Mouse (Mus musculus) heart, postnatal 0 days (tissue): ENCODE measurements around the gene Txn2. TPM values are rescaled to one million over a fixed set of nuclear protein-coding genes. Genes with fewer than 3 reads are reported as not detected.
A peak's percentile ranks its signal among the peaks of the same experiment; 100 is the strongest.

Source experiments
- ATAC-seq: fragments of 200-750 bp; cut with Nextera tagmentation; 2 replicates; pipeline ENCODE4 v1.8.0; 2017; ENCODE audit warnings: low read depth, moderate number of reproducible peaks, moderate library complexity; ENCODE audit not compliant: insufficient read depth
- DNase-seq: peaks from one replicate; pipeline ENCODE4 v3.0.0-alpha.2; 2016; ENCODE audit warnings: low spot score
- H3K27ac ChIP-seq: fragments of 300-500 bp; sonication (generic); 2 replicates; pipeline ENCODE4 v1.5.1; 2014; ENCODE audit warnings: low read depth, mild to moderate bottlenecking
- H3K27me3 ChIP-seq: fragments of 300-500 bp; sonication (generic); 2 replicates; pipeline ENCODE4 v1.6.1; 2014; ENCODE audit warnings: low read length, mixed read lengths; ENCODE audit not compliant: control insufficient read depth, insufficient read depth
- H3K36me3 ChIP-seq: fragments of 300-500 bp; sonication (generic); replicated peaks from 2 replicates; pipeline ENCODE4 v1.6.1; 2014; ENCODE audit warnings: low read length, mixed read lengths; ENCODE audit not compliant: control insufficient read depth, insufficient read depth
- H3K4me1 ChIP-seq: fragments of 300-500 bp; sonication (generic); 2 replicates; pipeline ENCODE4 v1.6.1; 2014; ENCODE audit warnings: antibody characterized with exemption; ENCODE audit not compliant: control insufficient read depth, insufficient read depth
- H3K4me2 ChIP-seq: fragments of 300-500 bp; sonication (generic); 2 replicates; pipeline ENCODE4 v1.6.1; 2014; ENCODE audit warnings: low read depth, mild to moderate bottlenecking, low read length, moderate library complexity
- H3K4me3 ChIP-seq: fragments of 300-500 bp; sonication (generic); 2 replicates; pipeline ENCODE4 v1.5.1; 2014; ENCODE audit warnings: low read depth, low read length
- H3K9ac ChIP-seq: fragments of 300-500 bp; sonication (generic); replicated peaks from 2 replicates; pipeline ENCODE4 v1.6.1; 2014; ENCODE audit warnings: low read depth, low read length, mixed read lengths
- H3K9me3 ChIP-seq: fragments of 300-500 bp; sonication (generic); replicated peaks from 2 replicates; pipeline ENCODE4 v1.6.1; 2016; ENCODE audit warnings: low read length; ENCODE audit not compliant: control insufficient read depth
- CTCF ChIP-seq: IDR thresholded peaks from 2 replicates; pipeline ENCODE4 v1.5.1; 2016; ENCODE audit warnings: antibody characterized with exemption, control low read depth, low read depth
- EP300 ChIP-seq: IDR thresholded peaks from 2 replicates; pipeline ENCODE4 v1.6.1; 2016; ENCODE audit warnings: antibody characterized with exemption, low read depth
- WGBS: fragments of 180-500 bp; shearing (Covaris S2); extraction: QIAGEN DNeasy Blood & Tissue Kit; methylation state at CpG from one replicate; pipeline ENCODE4 v1.1.7; 2014; 5-methylcytosine and 5-hydroxymethylcytosine counted together
- polyA plus RNA-seq: library from polyadenylated mRNA; unstranded; fragments of >200 nt; fragmentation: Nextera tagmentation; extraction: Ambion mirVana; gene quantifications from 2 replicates; pipeline ENCODE4 v1.2.1, GENCODE M21; 2015
- total RNA-seq: library from RNA; depleted of rRNA; stranded (reverse); fragments of >200 nt; gene quantifications from 2 replicates; pipeline ENCODE4 v1.2.3, GENCODE M21; 2014; ENCODE audit warnings: low replicate concordance

Txn2 gene
- total and polyA plus RNA-seq, 2 experiments from 2014 or later = 106 to 322 TPM

DNA sequence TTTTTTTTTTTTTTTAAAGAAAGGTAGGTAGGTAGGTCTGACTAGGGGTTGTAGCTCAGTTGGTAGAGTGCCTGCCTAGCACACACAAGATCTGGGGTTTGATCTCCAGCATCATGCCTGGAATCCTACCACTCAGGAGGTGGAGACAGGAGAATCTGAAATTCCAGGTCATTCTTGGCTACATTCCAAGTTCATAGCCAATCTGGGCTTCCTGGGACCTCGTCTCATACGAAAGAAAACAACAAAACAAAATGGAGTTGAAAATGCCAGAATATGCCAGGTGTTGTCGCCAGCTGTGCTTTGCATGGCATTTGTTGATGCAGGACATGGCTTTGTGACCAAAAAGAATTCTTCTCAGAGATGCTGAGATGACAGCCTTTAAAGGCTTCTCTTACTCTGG lies 4.4 kb upstream of the Txn2 start:
- Histone ChIP-seq H3K9ac (no peak overlapping the region), H3K27me3 (peaks cover 5% of the 10 kb centered on the region; the same call in 1 of the 2 replicates), H3K9me3 (no peaks in the 10 kb centered on the region), H3K36me3 (no peaks in the 10 kb centered on the region), H3K4me2 (no peak overlapping the region), H3K27ac (no peak overlapping the region), H3K4me3 (no peak overlapping the region), H3K4me1 (peaks cover 15% of the 10 kb centered on the region)
- TF ChIP-seq CTCF (no peak), EP300 (no peak)
- 47% methylated on average over 3 of the region's 3 CpGs for WGBS
- ATAC-seq = no peak
- DNase-seq = no peak

DNA sequence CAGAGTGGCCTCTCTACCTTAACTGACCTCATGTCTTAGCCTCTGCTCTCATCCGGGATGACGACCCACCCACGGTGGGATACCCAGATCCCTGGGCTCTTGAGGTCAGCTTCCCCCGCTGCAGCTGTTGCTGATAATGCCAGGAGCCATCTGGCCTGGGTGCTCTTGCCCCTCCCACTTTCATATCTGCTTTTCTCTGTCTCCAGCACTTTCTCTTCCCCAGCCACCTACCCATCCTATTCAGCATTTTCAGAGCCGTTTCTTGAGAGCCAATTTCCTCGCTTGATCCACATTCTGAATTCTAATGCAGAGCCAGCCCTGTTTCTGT lies 2.8 kb upstream of the Txn2 start:
- no peaks in the 10 kb centered on the region for H3K9me3 ChIP-seq
- TF ChIP-seq CTCF (no peak), EP300 (no peak)
- no peak overlapping the region for H3K9ac ChIP-seq
- peaks cover 5% of the 10 kb centered on the region; the same call in 1 of the 2 replicates for H3K27me3 ChIP-seq
- H3K4me3 ChIP-seq = no peak overlapping the region
- H3K27ac ChIP-seq = no peak overlapping the region
- DNase-seq (no peak), ATAC-seq (no peak)
- 40% methylated on average over 6 of the region's 6 CpGs for WGBS
- H3K4me2 ChIP-seq = no peak overlapping the region
- H3K4me1 ChIP-seq = peaks cover 23% of the 10 kb centered on the region
- H3K36me3 ChIP-seq = peaks cover 10% of the 10 kb centered on the region

DNA sequence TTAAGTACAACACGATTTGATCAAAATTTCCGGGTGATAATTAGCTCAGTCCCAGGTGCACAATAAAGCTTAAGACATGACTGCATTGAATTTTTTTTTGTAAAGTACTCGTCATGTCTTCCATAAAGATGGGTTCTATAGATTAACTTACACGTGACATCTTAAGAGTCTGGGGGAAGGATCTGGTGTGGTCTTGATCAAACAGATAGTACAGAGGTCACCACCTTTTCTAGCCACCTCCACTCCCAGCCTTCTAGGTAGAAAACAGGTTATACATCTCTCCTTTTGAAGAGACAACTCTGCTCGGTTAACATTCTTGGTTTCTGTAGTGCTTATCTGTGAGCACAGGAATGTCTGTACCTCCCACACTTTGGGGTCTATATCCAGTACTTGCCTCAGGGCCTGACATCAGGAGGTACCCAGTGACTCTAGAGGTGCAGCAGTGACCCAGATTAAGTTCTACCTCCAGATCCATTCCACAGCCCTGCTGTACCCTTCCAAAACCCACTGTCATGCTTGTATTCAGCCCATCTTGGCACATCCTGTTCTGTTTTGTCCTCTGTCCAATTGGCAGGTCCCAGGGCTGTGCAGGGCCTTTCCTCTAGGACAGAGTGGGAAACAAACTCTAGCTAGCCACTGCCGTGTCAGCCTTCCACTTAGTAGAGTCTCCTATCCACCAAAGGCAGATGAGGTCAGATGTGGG lies 2.3 kb upstream of the Txn2 start:
- no peak for ATAC-seq
- 54% methylated on average over 6 of the region's 6 CpGs for WGBS

DNA sequence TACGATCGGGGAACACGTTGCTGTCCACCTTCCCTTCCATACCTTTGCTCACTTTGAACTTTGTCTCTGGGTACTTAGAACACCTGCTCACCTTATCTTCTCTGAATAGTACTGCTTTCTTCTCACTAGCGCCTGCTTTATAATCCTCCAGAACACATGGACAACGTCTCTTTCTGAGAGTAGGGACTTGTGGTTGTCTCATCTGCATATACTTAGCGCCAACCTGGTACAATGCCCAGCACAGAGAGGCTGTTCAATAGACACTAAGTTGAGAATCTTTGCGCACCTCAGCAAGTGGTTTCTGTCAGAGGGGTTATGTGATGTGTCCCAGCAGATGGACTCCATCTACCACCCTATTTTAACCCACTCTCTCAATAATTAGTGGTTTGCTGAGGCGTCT lies 998 bp upstream of the Txn2 start:
- H3K4me1 ChIP-seq = peaks cover 23% of the 10 kb centered on the region
- H3K4me2 ChIP-seq = peak overlapping the region; percentile 62
- H3K9me3 ChIP-seq = no peaks in the 10 kb centered on the region
- DNase-seq (no peak), ATAC-seq (no peak)
- no peaks in the 10 kb centered on the region for H3K27me3 ChIP-seq
- H3K27ac ChIP-seq = no peak overlapping the region
- peaks cover 19% of the 10 kb centered on the region for H3K36me3 ChIP-seq
- no peak overlapping the region; the same call in 1 of the 2 replicates for H3K9ac ChIP-seq
- H3K4me3 ChIP-seq = peak overlapping the region; percentile 74
- TF ChIP-seq CTCF (no peak), EP300 (no peak)
- 47% methylated on average over 8 of the region's 8 CpGs for WGBS

More for the DNA sequence above, 2.3 kb upstream of the Txn2 start:
- Histone ChIP-seq H3K27me3 (peaks cover 5% of the 10 kb centered on the region; the same call in 1 of the 2 replicates), H3K4me2 (no peak overlapping the region), H3K4me3 (no peak overlapping the region), H3K36me3 (peaks cover 12% of the 10 kb centered on the region), H3K27ac (no peak overlapping the region), H3K9ac (no peak overlapping the region), H3K4me1 (peaks cover 23% of the 10 kb centered on the region), H3K9me3 (no peaks in the 10 kb centered on the region)
- TF ChIP-seq CTCF = no peak
- no peak for TF ChIP-seq EP300
- DNase-seq = no peak

DNA sequence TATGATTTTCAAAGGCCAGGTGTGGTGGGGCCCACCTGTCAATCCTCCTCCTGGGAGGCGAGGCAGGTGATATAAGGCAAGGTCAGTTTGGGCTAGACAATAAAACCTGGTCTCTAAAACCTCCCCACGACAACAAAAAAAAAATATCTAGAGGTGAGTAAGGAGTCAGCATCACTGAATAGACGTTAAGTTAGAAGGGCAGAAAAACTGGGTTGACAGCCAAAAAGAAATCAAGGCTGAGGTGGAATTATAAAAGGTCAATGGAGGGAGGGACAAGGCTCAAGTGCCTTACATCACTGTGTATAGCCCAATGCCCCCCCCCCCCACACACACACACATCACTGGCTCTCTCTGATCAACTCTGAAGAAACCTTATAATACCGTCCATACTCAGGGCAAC lies 715 bp downstream of the Txn2 start:
- DNase-seq (no peak), ATAC-seq (no peak)
- TF ChIP-seq CTCF = no peak
- TF ChIP-seq EP300 = no peak
- H3K27ac ChIP-seq = peak overlapping the region; percentile 95
- H3K9ac ChIP-seq = peak overlapping the region; percentile 64
- no peaks in the 10 kb centered on the region for H3K9me3 ChIP-seq
- H3K4me1 ChIP-seq = peaks cover 17% of the 10 kb centered on the region
- peak overlapping the region; percentile 74 for H3K4me3 ChIP-seq
- H3K36me3 ChIP-seq = peaks cover 36% of the 10 kb centered on the region
- 22% methylated on average over 4 of the region's 4 CpGs for whole genome bisulfite sequencing
- H3K27me3 ChIP-seq = no peaks in the 10 kb centered on the region
- peak overlapping the region; percentile 68 for H3K4me2 ChIP-seq

DNA sequence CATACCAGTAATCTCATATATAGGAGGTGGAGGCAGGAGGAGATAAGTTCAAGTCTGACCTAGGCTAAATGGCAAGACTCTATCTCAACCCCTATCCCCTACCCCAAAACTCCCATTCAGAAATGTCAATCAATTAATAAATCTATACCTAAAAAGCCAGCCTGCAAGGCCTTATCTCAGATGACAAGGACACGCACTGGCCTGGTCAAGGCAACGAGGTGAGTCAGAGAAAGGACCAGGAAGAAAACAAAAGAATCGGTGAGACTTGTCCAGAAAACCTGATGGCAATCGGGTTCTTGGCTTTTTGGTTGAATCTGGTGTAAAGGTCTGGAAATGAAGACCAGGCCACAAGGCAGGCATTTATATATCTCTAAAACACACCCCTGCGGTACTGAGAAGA lies 1.9 kb downstream of the Txn2 start:
- Histone ChIP-seq H3K4me2 (no peak overlapping the region), H3K27ac (no peak overlapping the region), H3K9me3 (no peaks in the 10 kb centered on the region), H3K27me3 (no peaks in the 10 kb centered on the region), H3K4me1 (peaks cover 16% of the 10 kb centered on the region), H3K4me3 (no peak overlapping the region), H3K36me3 (peaks cover 48% of the 10 kb centered on the region), H3K9ac (no peak overlapping the region)
- DNase-seq (no peak), ATAC-seq (no peak)
- 87% methylated on average over 5 of the region's 5 CpGs for WGBS
- TF ChIP-seq CTCF (no peak), EP300 (no peak)
